Mouse (Mus musculus) ES-E14 (cell line): ENCODE measurements around the gene Ctsk.

ENCODE experiments used
- CHD2 ChIP-seq: IDR thresholded peaks from 2 replicates; pipeline ENCODE4 v1.6.1; 2014; ENCODE audit warnings: mild to moderate bottlenecking, low read depth, low read length, inconsistent platforms
- HCFC1 ChIP-seq: IDR thresholded peaks from 2 replicates; pipeline ENCODE4 v1.6.1; 2012; ENCODE audit warnings: low read length, inconsistent platforms, borderline replicate concordance; ENCODE audit not compliant: insufficient read depth
- MAFK ChIP-seq: IDR thresholded peaks from 2 replicates; pipeline ENCODE4 v1.6.1; 2014; ENCODE audit warnings: mild to moderate bottlenecking, low read depth, low read length, inconsistent platforms; ENCODE audit not compliant: insufficient read depth
- ZC3H11A ChIP-seq: IDR thresholded peaks from 2 replicates; pipeline ENCODE4 v1.6.1; 2012; ENCODE audit warnings: low read depth, mild to moderate bottlenecking, inconsistent platforms, low read length, borderline replicate concordance
- ZNF384 ChIP-seq: IDR thresholded peaks from 2 replicates; pipeline ENCODE4 v1.6.1; 2012; ENCODE audit warnings: low read depth, low read length, inconsistent platforms

DNA sequence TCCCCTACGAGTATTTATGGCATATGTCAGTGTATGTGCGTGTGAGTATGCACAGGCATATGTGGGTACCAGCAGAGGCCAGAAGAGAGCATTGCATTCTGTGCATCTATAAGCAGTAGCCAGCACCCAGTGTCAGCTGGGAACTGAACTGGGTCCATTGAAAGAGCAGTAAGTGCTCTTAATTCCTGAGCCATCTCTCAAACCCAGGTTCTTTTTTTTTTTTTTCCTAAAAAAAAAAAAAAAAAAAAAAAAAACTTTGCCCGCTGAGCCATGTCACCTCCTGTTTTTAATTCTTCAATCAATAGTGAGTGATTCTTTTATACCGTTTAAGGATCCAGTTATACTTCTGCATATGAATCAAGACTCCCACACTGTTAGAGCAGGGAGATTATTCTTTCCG lies 34.3 kb downstream of the Ctsk start:
- TF ChIP-seq MAFK (no peak), HCFC1 (no peak), ZNF384 (no peak), ZC3H11A (no peak), CHD2 (no peak)
